Mouse (Mus musculus): ENCODE data around the gene Gm49325. TPM values are rescaled to one million over a fixed set of nuclear protein-coding genes. Genes with fewer than 3 reads are reported as not detected.

The Gm49325 gene
- not detected in 2 replicates for polyA plus RNA-seq (2012; rRNA removed)

DNA sequence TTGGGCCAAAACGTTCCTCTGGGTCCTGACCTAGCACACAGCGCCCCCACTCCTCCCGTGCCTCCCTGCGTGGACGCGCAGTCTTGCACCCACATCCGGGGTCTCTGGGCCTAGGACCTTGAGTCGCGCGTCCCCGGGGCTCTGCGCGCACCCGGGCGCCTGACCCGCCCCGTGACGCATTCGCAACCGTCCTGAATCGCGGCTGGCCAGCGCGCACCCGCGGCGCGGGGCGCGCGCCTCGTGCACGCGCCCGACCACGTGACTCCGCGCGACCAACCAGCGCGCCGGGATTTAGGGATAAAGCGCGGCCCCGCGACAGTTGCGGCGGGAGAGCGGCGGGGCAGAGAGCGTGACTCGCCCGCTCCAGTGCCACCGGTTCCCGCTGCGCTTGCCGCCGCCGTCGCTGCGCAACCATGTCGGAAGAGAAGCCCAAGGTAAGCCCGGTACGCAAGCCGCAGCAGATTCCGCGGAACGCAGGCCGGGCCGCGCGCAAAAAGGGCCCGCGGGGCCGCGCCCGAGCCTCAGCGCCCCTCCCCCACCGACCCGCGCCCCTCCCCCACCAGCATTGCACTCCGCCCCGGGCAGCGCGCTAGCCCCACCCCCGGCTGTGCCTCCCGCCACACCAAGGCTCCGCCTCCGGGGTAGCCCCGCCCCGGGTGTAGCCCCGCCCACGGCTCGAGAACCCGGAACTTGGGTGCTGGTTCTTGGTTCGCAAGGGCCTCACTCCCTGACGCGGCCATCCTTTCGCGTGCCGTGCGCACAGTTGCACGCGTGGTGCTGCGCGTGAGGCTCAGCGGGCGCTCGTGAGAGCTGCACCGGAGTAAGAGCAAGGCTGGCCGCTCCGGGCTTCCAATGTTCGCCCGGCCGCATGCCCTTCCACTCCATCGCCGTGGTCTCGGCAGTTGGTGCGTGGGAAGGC is at the start of gene Gm49325, which contains the start of gene Sumo3:
Gene Gm49325 (plus strand): TSS at position 290 of the 919 bp plus-strand sequence.
Gene Sumo3 (plus strand): TSS at position 190 of the 919 bp plus-strand sequence.
- Histone ChIP-seq H3K27ac (ENCODE audit: insufficient read depth, low read depth, low read length) (peak within 1 kb of the TSS; percentile 87), H3K27me3 (ENCODE audit: control insufficient read depth, insufficient read depth, low read length) (no peaks in the 10 kb centered on the region), H3K36me3 (ENCODE audit: control insufficient read depth, insufficient read depth, low read length) (peaks cover 16% of the 10 kb centered on the region), H3K4me3 (ENCODE audit: low read depth, low read length) (peak within 1 kb of the TSS; percentile 83), H3K4me1 (ENCODE audit: control insufficient read depth, insufficient read depth, insufficient read length, low read length) (peaks cover 7% of the 10 kb centered on the region; the same call in 1 of the 2 replicates)
- under 1% methylated on average over 116 of the region's 119 CpGs for WGBS
- TF ChIP-seq CTCF (IDR thresholded peaks at IDR 0.05; ENCODE audit: extremely low read depth, insufficient read length, insufficient replicate concordance, low read depth, low read length) (no peak), POLR2A (IDR thresholded peaks at IDR 0.05; ENCODE audit: low read depth, low read length) (peak; percentile 78)

DNA sequence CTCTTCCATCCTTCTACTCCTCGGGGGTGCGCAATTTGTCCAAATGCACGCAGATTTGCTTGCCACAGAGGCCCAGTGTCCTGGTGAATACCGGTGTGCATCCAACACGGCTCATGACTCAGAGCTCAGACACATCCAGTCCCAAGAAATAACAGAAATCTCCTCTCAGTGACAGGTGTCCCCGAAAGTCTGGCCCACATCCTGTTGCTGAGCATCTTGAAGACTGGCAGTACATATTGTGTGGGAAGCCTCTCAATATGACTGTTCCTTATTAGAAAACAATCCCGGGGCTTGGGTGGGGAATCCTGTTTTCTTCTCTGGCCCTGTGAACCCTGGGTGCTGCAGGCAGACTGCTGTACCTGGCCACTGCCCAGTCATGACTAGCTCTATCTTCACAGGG is 49.4 kb upstream of the Gm49325 start:
- no peaks in the 10 kb centered on the region for H3K27me3 ChIP-seq (ENCODE audit: control insufficient read depth, insufficient read depth, low read length)
- H3K36me3 ChIP-seq (ENCODE audit: control insufficient read depth, insufficient read depth, low read length), result no peaks in the 10 kb centered on the region
- H3K4me1 ChIP-seq (ENCODE audit: control insufficient read depth, insufficient read depth, insufficient read length, low read length), result no peaks in the 10 kb centered on the region; the same call in 1 of the 2 replicates
- TF ChIP-seq CTCF (IDR thresholded peaks at IDR 0.05; ENCODE audit: extremely low read depth, insufficient read length, insufficient replicate concordance, low read depth, low read length) (no peak), POLR2A (IDR thresholded peaks at IDR 0.05; ENCODE audit: low read depth, low read length) (no peak)
- WGBS, result 90% methylated on average over 7 of the region's 7 CpGs
- H3K27ac ChIP-seq (ENCODE audit: insufficient read depth, low read depth, low read length), result no peak overlapping the region
- H3K4me3 ChIP-seq (ENCODE audit: low read depth, low read length), result no peak overlapping the region

DNA sequence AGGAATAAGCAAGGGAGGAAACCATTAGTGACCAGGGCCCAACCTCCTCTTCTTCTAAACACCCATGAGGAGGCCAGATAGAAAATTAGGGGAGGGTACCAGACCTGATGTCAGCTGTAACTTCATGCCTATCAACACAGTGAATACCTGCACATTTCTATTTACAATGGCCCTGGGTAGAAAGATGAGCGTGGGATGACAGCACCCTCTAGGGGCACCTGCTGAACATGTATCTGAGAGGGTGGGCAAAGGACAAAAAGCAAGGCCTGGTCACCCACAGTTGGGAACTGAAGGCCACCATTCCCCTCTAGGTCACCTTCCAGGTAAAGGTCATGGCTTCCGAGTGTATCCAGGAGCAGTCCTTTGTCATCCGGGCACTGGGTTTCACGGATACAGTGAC is 48.4 kb upstream of the Gm49325 start:
- H3K4me3 ChIP-seq (ENCODE audit: low read depth, low read length), result no peak overlapping the region
- no peaks in the 10 kb centered on the region for H3K4me1 ChIP-seq (ENCODE audit: control insufficient read depth, insufficient read depth, insufficient read length, low read length)
- 88% methylated on average over 4 of the region's 4 CpGs for WGBS
- TF ChIP-seq POLR2A (IDR thresholded peaks at IDR 0.05; ENCODE audit: low read depth, low read length), result no peak
- no peak for TF ChIP-seq CTCF (IDR thresholded peaks at IDR 0.05; ENCODE audit: extremely low read depth, insufficient read length, insufficient replicate concordance, low read depth, low read length)
- H3K27me3 ChIP-seq (ENCODE audit: control insufficient read depth, insufficient read depth, low read length), result no peaks in the 10 kb centered on the region
- no peaks in the 10 kb centered on the region for H3K36me3 ChIP-seq (ENCODE audit: control insufficient read depth, insufficient read depth, low read length)
- H3K27ac ChIP-seq (ENCODE audit: insufficient read depth, low read depth, low read length), result no peak overlapping the region

DNA sequence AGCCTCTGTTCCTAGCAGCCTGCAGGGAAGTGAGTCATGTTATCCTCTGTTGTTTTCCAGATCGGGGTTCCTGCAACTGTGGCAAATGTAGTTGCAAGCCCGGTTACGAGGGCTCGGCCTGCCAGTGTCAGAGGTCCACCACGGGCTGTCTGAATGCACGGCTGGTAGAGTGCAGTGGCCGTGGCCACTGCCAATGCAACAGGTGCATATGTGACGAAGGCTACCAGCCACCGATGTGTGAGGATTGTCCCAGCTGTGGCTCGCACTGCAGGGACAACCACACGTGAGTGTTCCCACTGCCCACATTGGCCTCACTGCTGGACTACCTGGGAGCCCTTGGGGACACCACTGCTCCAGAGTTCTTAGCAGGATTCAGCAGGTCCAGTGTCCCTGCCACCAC is 45.9 kb upstream of the Gm49325 start:
- Histone ChIP-seq H3K4me1 (ENCODE audit: control insufficient read depth, insufficient read depth, insufficient read length, low read length) (no peaks in the 10 kb centered on the region), H3K36me3 (ENCODE audit: control insufficient read depth, insufficient read depth, low read length) (no peaks in the 10 kb centered on the region), H3K4me3 (ENCODE audit: low read depth, low read length) (no peak overlapping the region), H3K27me3 (ENCODE audit: control insufficient read depth, insufficient read depth, low read length) (no peaks in the 10 kb centered on the region), H3K27ac (ENCODE audit: insufficient read depth, low read depth, low read length) (no peak overlapping the region)
- WGBS, result 92% methylated on average over 11 of the region's 11 CpGs
- TF ChIP-seq POLR2A (IDR thresholded peaks at IDR 0.05; ENCODE audit: low read depth, low read length), result no peak
- no peak for TF ChIP-seq CTCF (IDR thresholded peaks at IDR 0.05; ENCODE audit: extremely low read depth, insufficient read length, insufficient replicate concordance, low read depth, low read length)

DNA sequence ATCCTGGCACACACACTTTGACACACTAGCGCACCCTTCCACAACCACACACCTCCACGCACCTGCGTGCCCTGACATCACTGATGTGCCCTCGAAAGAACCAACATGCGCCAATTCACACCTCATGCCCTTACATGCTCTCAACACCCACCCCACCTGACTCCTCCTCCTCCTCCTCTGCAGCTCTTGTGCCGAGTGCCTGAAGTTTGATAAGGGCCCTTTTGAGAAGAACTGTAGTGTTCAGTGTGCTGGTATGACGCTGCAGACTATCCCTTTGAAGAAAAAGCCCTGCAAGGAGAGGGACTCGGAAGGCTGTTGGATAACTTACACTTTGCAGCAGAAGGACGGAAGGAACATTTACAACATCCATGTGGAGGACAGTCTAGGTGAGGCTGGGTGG is 45.2 kb upstream of the Gm49325 start:
- no peaks in the 10 kb centered on the region for H3K36me3 ChIP-seq (ENCODE audit: control insufficient read depth, insufficient read depth, low read length)
- TF ChIP-seq CTCF (IDR thresholded peaks at IDR 0.05; ENCODE audit: extremely low read depth, insufficient read length, insufficient replicate concordance, low read depth, low read length) (no peak), POLR2A (IDR thresholded peaks at IDR 0.05; ENCODE audit: low read depth, low read length) (no peak)
- no peak overlapping the region for H3K4me3 ChIP-seq (ENCODE audit: low read depth, low read length)
- 90% methylated on average over 9 of the region's 9 CpGs for WGBS
- no peaks in the 10 kb centered on the region for H3K4me1 ChIP-seq (ENCODE audit: control insufficient read depth, insufficient read depth, insufficient read length, low read length)
- H3K27ac ChIP-seq (ENCODE audit: insufficient read depth, low read depth, low read length), result no peak overlapping the region
- no peaks in the 10 kb centered on the region for H3K27me3 ChIP-seq (ENCODE audit: control insufficient read depth, insufficient read depth, low read length)

DNA sequence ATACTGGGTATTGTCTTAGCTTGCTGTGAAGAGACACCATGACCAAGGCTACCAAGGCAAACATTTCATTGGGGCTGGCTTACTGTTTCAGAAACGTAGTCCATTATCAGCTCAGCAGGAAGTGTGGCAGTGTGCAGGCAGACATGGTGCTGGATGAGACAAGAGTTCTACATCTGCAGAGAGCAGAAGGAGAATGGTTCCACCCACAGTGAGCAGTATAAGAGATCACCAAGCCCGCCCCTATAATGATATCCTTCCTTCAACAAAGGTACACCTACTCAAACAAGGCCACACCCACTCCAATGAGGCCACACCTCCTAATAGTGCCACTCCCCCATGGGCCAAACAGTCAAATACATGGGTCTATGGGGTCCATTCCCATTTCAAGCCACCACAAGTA is 44.5 kb upstream of the Gm49325 start:
- H3K27me3 ChIP-seq (ENCODE audit: control insufficient read depth, insufficient read depth, low read length), result no peaks in the 10 kb centered on the region
- WGBS, result 56% methylated on average over 2 of the region's 2 CpGs
- TF ChIP-seq POLR2A (IDR thresholded peaks at IDR 0.05; ENCODE audit: low read depth, low read length) (no peak), CTCF (IDR thresholded peaks at IDR 0.05; ENCODE audit: extremely low read depth, insufficient read length, insufficient replicate concordance, low read depth, low read length) (no peak)
- H3K36me3 ChIP-seq (ENCODE audit: control insufficient read depth, insufficient read depth, low read length), result no peaks in the 10 kb centered on the region
- no peak overlapping the region for H3K27ac ChIP-seq (ENCODE audit: insufficient read depth, low read depth, low read length)
- peaks cover 5% of the 10 kb centered on the region; the same call in 1 of the 2 replicates for H3K4me1 ChIP-seq (ENCODE audit: control insufficient read depth, insufficient read depth, insufficient read length, low read length)
- H3K4me3 ChIP-seq (ENCODE audit: low read depth, low read length), result no peak overlapping the region

DNA sequence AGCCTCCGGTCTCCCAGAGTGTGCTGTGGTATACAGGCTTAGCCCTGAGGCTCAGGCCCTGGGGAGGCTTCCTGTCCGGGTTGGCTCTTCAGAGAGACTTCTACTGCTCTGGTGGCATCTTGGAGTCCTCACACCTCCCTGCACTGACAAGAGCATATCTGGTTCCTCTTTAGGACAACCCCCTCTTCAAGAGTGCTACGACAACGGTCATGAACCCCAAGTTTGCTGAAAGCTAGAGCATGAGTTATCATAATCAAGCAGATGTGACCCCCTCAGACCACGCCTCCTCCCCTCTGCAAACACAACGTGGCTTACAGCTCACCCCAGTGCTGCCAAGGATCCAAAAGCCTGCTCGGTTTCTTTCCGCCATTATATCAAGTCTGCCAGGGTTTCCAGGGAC is 41.0 kb upstream of the Gm49325 start:
- Histone ChIP-seq H3K4me3 (ENCODE audit: low read depth, low read length) (no peak overlapping the region), H3K36me3 (ENCODE audit: control insufficient read depth, insufficient read depth, low read length) (no peaks in the 10 kb centered on the region), H3K27me3 (ENCODE audit: control insufficient read depth, insufficient read depth, low read length) (no peaks in the 10 kb centered on the region), H3K27ac (ENCODE audit: insufficient read depth, low read depth, low read length) (no peak overlapping the region), H3K4me1 (ENCODE audit: control insufficient read depth, insufficient read depth, insufficient read length, low read length) (peaks cover 27% of the 10 kb centered on the region)
- 80% methylated on average over 8 of the region's 8 CpGs for WGBS
- TF ChIP-seq POLR2A (IDR thresholded peaks at IDR 0.05; ENCODE audit: low read depth, low read length), result no peak
- TF ChIP-seq CTCF (IDR thresholded peaks at IDR 0.05; ENCODE audit: extremely low read depth, insufficient read length, insufficient replicate concordance, low read depth, low read length), result no peak

Data from small intestine, adult 2 months (tissue).